7 mouse cellular contexts compared by ENCODE assay signal in genomic region chr6:88011106-88011505, GRCm38 (mm10). TPM values are rescaled to one million over a fixed set of nuclear protein-coding genes. Genes with fewer than 3 reads are reported as not detected.
A peak's percentile ranks its signal among the peaks of the same experiment; 100 is the strongest.
DNase-seq lines count a peak whose midpoint lies in the region; ATAC-seq and TF ChIP-seq lines count a peak whose summit lies in the region.
"Not testable (repeated sequence)": the region's sequence is repeated elsewhere in the genome, so short reads cannot be mapped to it uniquely, and the experiment has no call there.

No protein-coding gene starts in this region.

- not testable (repeated sequence) for H3K4me3 ChIP-seq in E14TG2a.4 (replicated peaks; ENCODE audit: low read length); liver, postnatal 0 days (ENCODE audit: low read depth, low read length); midbrain, postnatal 0 days (ENCODE audit: low read depth, low read length)

- H3K27ac ChIP-seq in liver, postnatal 0 days (ENCODE audit: low read depth); midbrain, postnatal 0 days (ENCODE audit: low read depth, low read length): not testable (repeated sequence)

- TF ChIP-seq CTCF in E14TG2a.4 (conservative IDR thresholded peaks at IDR 0.05; ENCODE audit: low read length), result peak; percentile 15; the same call in 1 of the 2 replicates
- peak; percentile 58 for TF ChIP-seq CTCF in liver, postnatal 0 days (IDR thresholded peaks at IDR 0.05; ENCODE audit: low read depth)
- peak; percentile 60 for TF ChIP-seq CTCF in midbrain, postnatal 0 days (IDR thresholded peaks at IDR 0.05)

- peaks cover 87% of the 10 kb centered on the region for H3K36me3 ChIP-seq in E14TG2a.4 (ENCODE audit: insufficient read depth, low read length)
- peaks cover 66% of the 10 kb centered on the region for H3K36me3 ChIP-seq in liver, postnatal 0 days (replicated peaks; ENCODE audit: insufficient read depth, low read length)
- H3K36me3 ChIP-seq in midbrain, postnatal 0 days (ENCODE audit: insufficient read depth, low read length), result peaks cover 23% of the 10 kb centered on the region

- not testable (repeated sequence) for H3K27me3 ChIP-seq in E14TG2a.4 (ENCODE audit: insufficient read depth, low read length); liver, postnatal 0 days (ENCODE audit: insufficient read depth, low read length); midbrain, postnatal 0 days (ENCODE audit: insufficient read depth, low read length)

- intact Hi-C loops in heart, postnatal 10 days (cut with DNase I), result loop anchor here (2.0 kb wide), 1 partner anchor 64 kb away; no protein-coding TSS in a partner anchor

- WGBS in liver, postnatal 0 days (ENCODE audit: insufficient replicate concordance), result 43% methylated on average over 1 of the region's 1 CpGs
- 78% methylated on average over 1 of the region's 1 CpGs for WGBS in midbrain, postnatal 0 days

- ATAC-seq in liver, postnatal 0 days; midbrain, postnatal 0 days (ENCODE audit: low FRiP score): not testable (repeated sequence)

- TF ChIP-seq EP300 in liver, postnatal 0 days (IDR thresholded peaks at IDR 0.05; ENCODE audit: low read depth), result not testable (repeated sequence)

- H3K9me3 ChIP-seq in E14TG2a.4 (ENCODE audit: low read length), result peaks cover 31% of the 10 kb centered on the region
- not testable (repeated sequence) for H3K9me3 ChIP-seq in liver, postnatal 0 days (ENCODE audit: low read length); midbrain, postnatal 0 days (ENCODE audit: low read length)

- not testable (repeated sequence) for H3K9ac ChIP-seq in liver, postnatal 0 days (replicated peaks); midbrain, postnatal 0 days (replicated peaks; ENCODE audit: low read length, poor library complexity, severe bottlenecking)

- not testable (repeated sequence) for H3K4me2 ChIP-seq in liver, postnatal 0 days (ENCODE audit: low read depth, low read length); midbrain, postnatal 0 days (ENCODE audit: low read depth, low read length, poor library complexity, severe bottlenecking)

- DNase-seq in adrenal gland, adult (ENCODE audit: inconsistent age in 2 of 2, low spot score in 1 of 2), result peak; percentile 31 to 72
- peak; percentile 21 to 25 for DNase-seq in cerebellum, postnatal 36 days
- DNase-seq in heart, postnatal 10 days, result peak; percentile 37 to 57
- DNase-seq in kidney, postnatal 10 days, result peak; percentile 64
- not testable (repeated sequence) for DNase-seq in liver, postnatal 0 days
- peak; percentile 24 for DNase-seq in midbrain, postnatal 0 days (ENCODE audit: low spot score)

- peaks cover 46% of the 10 kb centered on the region for H3K4me1 ChIP-seq in E14TG2a.4 (replicated peaks; ENCODE audit: low read depth, low read length)
- not testable (repeated sequence) for H3K4me1 ChIP-seq in liver, postnatal 0 days (ENCODE audit: insufficient read depth); midbrain, postnatal 0 days (ENCODE audit: insufficient read depth, low read length)

RNA-seq across cellular contexts. Expression of gene H1fx, which starts 29.7 kb away (rescaled TPM):
- 10 to 100 TPM; 16.7 to 23.0 TPM for total RNA-seq in heart, postnatal 10 days (2021)
- 2.0 and 2.5 TPM in 2 replicates for polyA plus RNA-seq in liver, postnatal 0 days (2015; fragmentation: Nextera tagmentation; extraction: Ambion mirVana)
- 22.7 and 31.8 TPM in 2 replicates for total RNA-seq in midbrain, postnatal 0 days (2014; rRNA removed)
- 42.8 and 52.8 TPM in 2 replicates for polyA plus RNA-seq in midbrain, postnatal 0 days (2015; fragmentation: Nextera tagmentation; extraction: Ambion mirVana)

RNA-seq across cellular contexts. Expression of gene Rab7, which starts 34.0 kb away (rescaled TPM):
- total RNA-seq in heart, postnatal 10 days (2021), result 100 to 1,000 TPM; 263 to 282 TPM
- polyA plus RNA-seq in liver, postnatal 0 days (2015; fragmentation: Nextera tagmentation; extraction: Ambion mirVana), result 110 and 111 TPM in 2 replicates
- total RNA-seq in midbrain, postnatal 0 days (2014; rRNA removed), result 87.5 and 103 TPM in 2 replicates
- polyA plus RNA-seq in midbrain, postnatal 0 days (2015; fragmentation: Nextera tagmentation; extraction: Ambion mirVana), result 356 and 379 TPM in 2 replicates
